Mouse (Mus musculus): ENCODE data around the gene Tpcn1. TPM values are rescaled to one million over a fixed set of nuclear protein-coding genes. Genes with fewer than 3 reads are reported as not detected.

The Tpcn1 gene
- polyA plus RNA-seq, 1 experiment from 2014 or later, result 17.2 TPM

DNA sequence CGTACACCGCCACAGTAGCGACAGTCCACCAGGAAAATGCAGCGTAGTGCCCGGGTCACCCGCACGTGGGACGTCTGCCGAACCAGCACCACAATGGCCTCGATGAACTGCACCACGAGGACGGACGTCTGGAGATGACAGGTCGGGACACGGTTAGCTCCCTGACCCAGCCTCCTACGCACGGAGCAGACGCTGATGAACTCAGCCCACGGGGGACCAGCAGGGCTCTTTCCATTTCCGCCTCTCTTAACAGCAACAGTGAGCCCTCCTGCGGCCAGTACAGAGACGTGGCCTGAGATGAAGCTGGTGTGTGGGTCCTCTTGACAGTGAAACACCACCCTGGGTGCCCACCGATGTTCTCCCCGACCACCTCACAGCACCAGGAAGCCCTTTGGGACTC is 32.6 kb downstream of the Tpcn1 start:
- H3K27me3 ChIP-seq, result no peaks in the 10 kb centered on the region
- no peak overlapping the region for H3K4me2 ChIP-seq
- peaks cover 21% of the 10 kb centered on the region for H3K4me1 ChIP-seq (replicated peaks)
- 89% methylated on average over 24 of the region's 24 CpGs for WGBS
- no peaks in the 10 kb centered on the region for H3K9me3 ChIP-seq
- no peak for ATAC-seq (ENCODE audit: insufficient number of reproducible peaks, insufficient read depth, low FRiP score, low TSS enrichment, low read depth)
- no peak overlapping the region for H3K27ac ChIP-seq
- H3K4me3 ChIP-seq (replicated peaks), result no peak overlapping the region
- no peak overlapping the region for H3K9ac ChIP-seq (replicated peaks)
- H3K36me3 ChIP-seq, result peaks cover 61% of the 10 kb centered on the region

GRCm38 (mm10) chr5:120550673-120551072 is 37.8 kb downstream of the Tpcn1 start:
- 98% methylated on average over 5 of the region's 5 CpGs for WGBS
- Histone ChIP-seq H3K9ac (replicated peaks) (no peak overlapping the region), H3K27me3 (no peaks in the 10 kb centered on the region), H3K36me3 (peaks cover 63% of the 10 kb centered on the region), H3K27ac (no peak overlapping the region), H3K4me1 (replicated peaks) (no peaks in the 10 kb centered on the region), H3K4me2 (no peak overlapping the region), H3K4me3 (replicated peaks) (no peak overlapping the region), H3K9me3 (no peaks in the 10 kb centered on the region)
- no peak for ATAC-seq (ENCODE audit: insufficient number of reproducible peaks, insufficient read depth, low FRiP score, low TSS enrichment, low read depth)

DNA sequence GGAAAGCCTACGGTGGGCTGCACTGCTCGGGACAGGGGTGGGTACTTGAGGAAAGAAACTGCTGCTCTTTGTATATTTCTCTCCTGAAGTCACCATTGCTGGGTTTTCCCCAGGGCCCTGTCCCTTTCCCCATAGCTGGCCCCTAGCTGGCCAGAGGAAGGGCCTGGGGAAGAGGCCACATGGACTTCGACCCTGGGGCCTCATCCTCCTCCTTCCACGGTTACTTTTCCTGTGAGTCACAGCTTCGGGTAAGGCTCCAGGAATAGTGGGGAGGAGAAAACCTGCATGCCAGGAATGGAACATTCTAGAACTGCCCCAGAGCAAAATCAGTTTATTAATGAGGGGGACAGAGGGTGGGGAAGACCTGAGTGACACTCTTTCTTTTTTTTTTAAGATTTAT is 38.3 kb downstream of the Tpcn1 start:
- no peak overlapping the region for H3K4me2 ChIP-seq
- no peaks in the 10 kb centered on the region for H3K27me3 ChIP-seq
- no peak overlapping the region for H3K27ac ChIP-seq
- H3K9ac ChIP-seq (replicated peaks), result no peak overlapping the region
- H3K4me1 ChIP-seq (replicated peaks), result no peaks in the 10 kb centered on the region
- H3K4me3 ChIP-seq (replicated peaks), result no peak overlapping the region
- WGBS, result 77% methylated on average over 5 of the region's 5 CpGs
- no peak for ATAC-seq (ENCODE audit: insufficient number of reproducible peaks, insufficient read depth, low FRiP score, low TSS enrichment, low read depth)
- no peaks in the 10 kb centered on the region for H3K9me3 ChIP-seq
- peaks cover 57% of the 10 kb centered on the region for H3K36me3 ChIP-seq

DNA sequence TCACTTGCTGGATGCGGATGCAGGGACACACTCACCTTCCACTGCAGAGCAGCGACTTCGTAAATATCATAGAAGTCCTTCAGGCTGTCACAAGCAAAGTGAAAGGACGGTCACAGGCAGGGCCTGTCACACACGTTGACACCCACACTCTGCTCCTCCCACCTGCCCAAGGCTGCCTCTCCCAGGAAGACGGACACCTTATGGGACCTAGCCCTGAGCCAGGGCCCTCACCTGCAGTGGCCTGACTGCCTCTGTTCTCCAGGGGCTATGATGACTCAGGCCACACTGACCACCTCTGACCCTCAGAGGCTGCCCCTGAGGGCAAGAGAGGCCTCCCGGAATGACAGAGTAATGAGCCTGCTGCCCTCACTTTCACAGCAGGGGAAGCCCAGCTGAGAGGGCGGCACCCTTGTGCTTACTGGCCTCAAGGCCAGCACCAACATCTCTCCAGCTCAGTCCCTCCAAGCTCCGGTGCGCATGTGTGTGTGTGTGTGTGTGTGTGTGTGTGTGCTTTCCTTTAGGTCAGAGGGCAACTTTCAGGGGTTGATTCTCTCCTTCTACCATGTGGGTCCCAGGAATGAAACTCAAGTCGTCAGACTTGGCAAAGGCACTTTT is 40.1 kb downstream of the Tpcn1 start:
- H3K4me3 ChIP-seq (replicated peaks), result no peak overlapping the region
- no peak overlapping the region for H3K9ac ChIP-seq (replicated peaks)
- peaks cover 54% of the 10 kb centered on the region for H3K36me3 ChIP-seq
- ATAC-seq (ENCODE audit: insufficient number of reproducible peaks, insufficient read depth, low FRiP score, low TSS enrichment, low read depth), result no peak
- no peaks in the 10 kb centered on the region for H3K27me3 ChIP-seq
- no peaks in the 10 kb centered on the region for H3K9me3 ChIP-seq
- H3K4me2 ChIP-seq, result no peak overlapping the region
- H3K4me1 ChIP-seq (replicated peaks), result no peaks in the 10 kb centered on the region
- H3K27ac ChIP-seq, result no peak overlapping the region
- WGBS, result 70% methylated on average over 11 of the region's 11 CpGs

- Histone ChIP-seq H3K36me3 (peaks cover 45% of the 10 kb centered on the region), H3K4me1 (replicated peaks) (peaks cover 43% of the 10 kb centered on the region), H3K4me3 (replicated peaks) (no peak overlapping the region), H3K27me3 (no peaks in the 10 kb centered on the region), H3K27ac (peak overlapping the region; percentile 35; the same call in 1 of the 2 replicates), H3K9me3 (no peaks in the 10 kb centered on the region), H3K4me2 (no peak overlapping the region), H3K9ac (replicated peaks) (no peak overlapping the region)
- 59% methylated on average over 5 of the region's 5 CpGs for WGBS
- no peak for ATAC-seq (ENCODE audit: insufficient number of reproducible peaks, insufficient read depth, low FRiP score, low TSS enrichment, low read depth)
Observed at GRCm38 (mm10) chr5:120536632-120537031, 51.8 kb downstream of the Tpcn1 start.

- 72% methylated on average over 13 of the region's 13 CpGs for WGBS
- Histone ChIP-seq H3K27me3 (no peaks in the 10 kb centered on the region), H3K36me3 (peaks cover 39% of the 10 kb centered on the region), H3K4me3 (replicated peaks) (no peak overlapping the region), H3K9ac (replicated peaks) (no peak overlapping the region), H3K9me3 (no peaks in the 10 kb centered on the region), H3K4me1 (replicated peaks) (peaks cover 43% of the 10 kb centered on the region), H3K27ac (peak overlapping the region; percentile 71), H3K4me2 (no peak overlapping the region)
- ATAC-seq (ENCODE audit: insufficient number of reproducible peaks, insufficient read depth, low FRiP score, low TSS enrichment, low read depth), result no peak
Observed at GRCm38 (mm10) chr5:120536046-120536445, 52.4 kb downstream of the Tpcn1 start.

GRCm38 (mm10) chr5:120534686-120535075 is 53.8 kb downstream of the Tpcn1 start:
- H3K27ac ChIP-seq, result peak overlapping the region; percentile 71
- H3K4me1 ChIP-seq (replicated peaks), result peaks cover 43% of the 10 kb centered on the region
- WGBS, result 20% methylated on average over 2 of the region's 2 CpGs
- H3K9me3 ChIP-seq, result no peaks in the 10 kb centered on the region
- ATAC-seq (ENCODE audit: insufficient number of reproducible peaks, insufficient read depth, low FRiP score, low TSS enrichment, low read depth), result peak; percentile 23; the same call in 1 of the 2 replicates
- peaks cover 25% of the 10 kb centered on the region for H3K36me3 ChIP-seq
- H3K4me2 ChIP-seq, result peak overlapping the region; percentile 6; the same call in 1 of the 2 replicates
- H3K27me3 ChIP-seq, result no peaks in the 10 kb centered on the region
- H3K9ac ChIP-seq (replicated peaks), result 0 out of 2 replicates have a peak overlapping the region, but pooled peaks have one; percentile 5
- no peak overlapping the region for H3K4me3 ChIP-seq (replicated peaks)

GRCm38 (mm10) chr5:120534071-120534685 is 54.3 kb downstream of the Tpcn1 start:
- peak overlapping the region; percentile 71 for H3K27ac ChIP-seq
- no peaks in the 10 kb centered on the region for H3K9me3 ChIP-seq
- no peaks in the 10 kb centered on the region for H3K27me3 ChIP-seq
- no peak overlapping the region for H3K9ac ChIP-seq (replicated peaks)
- peaks cover 20% of the 10 kb centered on the region for H3K36me3 ChIP-seq
- WGBS, result 20% methylated on average over 15 of the region's 15 CpGs
- H3K4me2 ChIP-seq, result peak overlapping the region; percentile 6; the same call in 1 of the 2 replicates
- peaks cover 43% of the 10 kb centered on the region for H3K4me1 ChIP-seq (replicated peaks)
- peak; percentile 65 for ATAC-seq (ENCODE audit: insufficient number of reproducible peaks, insufficient read depth, low FRiP score, low TSS enrichment, low read depth)
- H3K4me3 ChIP-seq (replicated peaks), result no peak overlapping the region

DNA sequence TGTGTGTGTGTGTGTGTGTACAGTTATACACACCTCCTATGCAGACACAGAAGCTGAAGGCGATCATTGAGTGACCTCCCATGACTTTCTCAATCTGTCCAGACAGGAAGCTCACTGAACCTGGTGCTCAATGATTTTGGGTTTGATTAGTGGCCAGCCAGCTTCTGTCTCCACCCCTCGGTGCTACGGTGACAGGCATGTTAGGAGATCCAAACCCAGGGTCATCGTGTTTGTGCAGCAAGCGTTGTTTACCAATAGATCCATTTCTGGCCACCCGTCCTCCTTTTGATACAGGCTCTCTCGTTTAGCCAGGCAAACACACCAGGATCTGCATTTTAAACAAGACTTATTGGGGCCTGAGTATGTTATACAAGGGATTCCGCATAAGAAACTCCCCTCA is 56.8 kb downstream of the Tpcn1 start:
- 84% methylated on average over 8 of the region's 8 CpGs for WGBS
- Histone ChIP-seq H3K9me3 (no peaks in the 10 kb centered on the region), H3K36me3 (no peaks in the 10 kb centered on the region; the same call in 1 of the 2 replicates)

DNA sequence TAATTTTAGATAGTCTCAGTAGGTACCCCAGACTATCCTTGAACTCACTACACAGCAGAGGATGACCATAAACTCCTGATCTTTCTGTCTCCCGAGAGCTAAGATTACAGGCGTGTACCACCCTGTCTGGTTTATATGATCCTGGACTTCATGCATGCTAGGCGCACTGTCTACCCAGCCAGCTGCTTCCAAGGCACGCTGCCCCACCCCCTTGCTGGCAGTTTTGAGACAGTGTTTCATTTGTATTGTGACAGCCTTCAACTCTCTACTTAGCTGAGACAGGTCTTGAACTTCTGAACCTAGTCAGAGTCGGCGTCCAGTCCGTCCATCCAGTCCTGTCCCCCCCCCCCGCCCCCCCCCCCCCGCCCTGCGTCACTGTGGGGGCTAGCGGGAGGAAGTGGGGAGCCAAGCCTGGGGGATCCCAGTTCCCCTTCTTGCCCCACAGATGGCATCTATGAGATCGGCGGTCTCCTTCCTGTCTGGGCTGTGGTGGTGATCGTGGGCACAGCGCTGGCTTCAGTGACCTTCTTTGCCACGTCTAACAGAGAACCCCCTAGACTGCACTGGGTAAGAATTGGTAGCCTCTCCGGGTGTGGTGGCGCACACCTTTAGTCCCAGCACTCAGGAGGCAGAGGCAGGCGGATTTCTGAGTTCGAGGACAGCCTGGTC is 61.0 kb downstream of the Tpcn1 start:
- no peak for ATAC-seq (ENCODE audit: insufficient number of reproducible peaks, insufficient read depth, low FRiP score, low TSS enrichment, low read depth)
- WGBS, result 87% methylated on average over 17 of the region's 20 CpGs
- no peaks in the 10 kb centered on the region; the same call in 1 of the 2 replicates for H3K36me3 ChIP-seq
- no peak overlapping the region for H3K4me2 ChIP-seq
- no peaks in the 10 kb centered on the region for H3K4me1 ChIP-seq (replicated peaks)
- no peaks in the 10 kb centered on the region for H3K27me3 ChIP-seq
- no peak overlapping the region for H3K27ac ChIP-seq
- H3K4me3 ChIP-seq (replicated peaks), result no peak overlapping the region
- H3K9ac ChIP-seq (replicated peaks), result no peak overlapping the region
- no peaks in the 10 kb centered on the region for H3K9me3 ChIP-seq

More for the DNA sequence above, 56.8 kb downstream of the Tpcn1 start:
- ATAC-seq (ENCODE audit: insufficient number of reproducible peaks, insufficient read depth, low FRiP score, low TSS enrichment, low read depth), result no peak
- Histone ChIP-seq H3K27ac (no peak overlapping the region), H3K4me2 (no peak overlapping the region), H3K4me3 (replicated peaks) (no peak overlapping the region), H3K9ac (replicated peaks) (no peak overlapping the region), H3K4me1 (replicated peaks) (peaks cover 41% of the 10 kb centered on the region), H3K27me3 (no peaks in the 10 kb centered on the region)

- no peak overlapping the region for H3K4me3 ChIP-seq (replicated peaks)
- H3K9me3 ChIP-seq, result no peaks in the 10 kb centered on the region
- no peak for ATAC-seq (ENCODE audit: insufficient number of reproducible peaks, insufficient read depth, low FRiP score, low TSS enrichment, low read depth)
- no peaks in the 10 kb centered on the region for H3K27me3 ChIP-seq
- H3K4me2 ChIP-seq, result no peak overlapping the region
- H3K36me3 ChIP-seq, result no peaks in the 10 kb centered on the region; the same call in 1 of the 2 replicates
- 71% methylated on average over 11 of the region's 11 CpGs for WGBS
- no peaks in the 10 kb centered on the region for H3K4me1 ChIP-seq (replicated peaks)
- H3K27ac ChIP-seq, result no peak overlapping the region
- no peak overlapping the region for H3K9ac ChIP-seq (replicated peaks)
Observed at GRCm38 (mm10) chr5:120526311-120526710, 62.2 kb downstream of the Tpcn1 start.

All from limb, embryonic 12.5 days (tissue).